Mouse (Mus musculus) E14TG2a.4 (cell line): Measurements from ENCODE around the gene Dmrtc1c1.
"Not testable (repeated sequence)": the region's sequence is repeated elsewhere in the genome, so short reads cannot be mapped to it uniquely, and the experiment has no call there.

ENCODE experiments used
- CTCF ChIP-seq: conservative IDR thresholded peaks from 2 replicates; pipeline ENCODE4 v1.5.1; 2014; ENCODE audit warnings: low read length
- POU5F1 ChIP-seq: IDR thresholded peaks from 2 replicates; pipeline ENCODE4 v1.6.1; 2014; ENCODE audit warnings: low read length, borderline replicate concordance

- TF ChIP-seq CTCF, POU5F1: not testable (repeated sequence)
Observed at GRCm38 (mm10) chrX:102802663-102803062, at the start of gene Dmrtc1c1.
